Mouse (Mus musculus) midbrain, embryonic 14.5 days (tissue): ENCODE measurements around the gene Akip1. TPM values are rescaled to one million over a fixed set of nuclear protein-coding genes. Genes with fewer than 3 reads are reported as not detected.

Source experiments
- ATAC-seq: fragments of 200-750 bp; cut with Nextera tagmentation; 2 replicates; pipeline ENCODE4 v1.8.0; 2017; ENCODE audit warnings: moderate number of reproducible peaks, moderate library complexity; ENCODE audit not compliant: low FRiP score, low TSS enrichment
- DNase-seq: peaks from one replicate; pipeline ENCODE4 v3.0.0-alpha.2; 2015
- H3K27ac ChIP-seq: fragments of 300-500 bp; sonication (generic); replicated peaks from 2 replicates; pipeline ENCODE4 v1.5.1; 2014; ENCODE audit warnings: mild to moderate bottlenecking, low read depth, low read length, moderate library complexity
- H3K27me3 ChIP-seq: fragments of 300-500 bp; sonication (generic); 2 replicates; pipeline ENCODE4 v1.6.1; 2014; ENCODE audit warnings: low read length, control low read depth, mixed read lengths; ENCODE audit not compliant: control insufficient read depth, insufficient read depth
- H3K36me3 ChIP-seq: fragments of 300-500 bp; sonication (generic); 2 replicates; pipeline ENCODE4 v1.6.1; 2014; ENCODE audit warnings: low read length, control low read depth; ENCODE audit not compliant: control insufficient read depth, insufficient read depth
- H3K4me1 ChIP-seq: fragments of 300-500 bp; sonication (generic); 2 replicates; pipeline ENCODE4 v1.6.1; 2014; ENCODE audit warnings: mild to moderate bottlenecking, antibody characterized with exemption, low read length, control low read depth; ENCODE audit not compliant: control insufficient read depth, insufficient read depth
- H3K4me2 ChIP-seq: fragments of 300-500 bp; sonication (generic); 2 replicates; pipeline ENCODE4 v1.6.1; 2014; ENCODE audit warnings: mild to moderate bottlenecking, low read length, moderate library complexity
- H3K4me3 ChIP-seq: fragments of 300-500 bp; sonication (generic); replicated peaks from 2 replicates; pipeline ENCODE4 v1.5.1; 2014; ENCODE audit warnings: low read depth, low read length
- H3K9ac ChIP-seq: fragments of 300-500 bp; sonication (generic); replicated peaks from 2 replicates; pipeline ENCODE4 v1.6.1; 2014; ENCODE audit warnings: mild to moderate bottlenecking, low read length, moderate library complexity
- H3K9me3 ChIP-seq: fragments of 300-500 bp; sonication (generic); 2 replicates; pipeline ENCODE4 v1.6.1; 2016; ENCODE audit warnings: low read length, control low read depth, mixed read lengths; ENCODE audit not compliant: control insufficient read depth
- WGBS: fragments of 180-500 bp; shearing (Covaris S2); extraction: QIAGEN DNeasy Blood & Tissue Kit; methylation state at CpG from one replicate; pipeline ENCODE4 v1.1.7; 2014; 5-methylcytosine and 5-hydroxymethylcytosine counted together
- polyA plus RNA-seq: library from polyadenylated mRNA; unstranded; fragments of >200 nt; fragmentation: Nextera tagmentation; extraction: Ambion mirVana; gene quantifications from 2 replicates; pipeline ENCODE4 v1.2.1, GENCODE M21; 2014

The Akip1 gene
- 10.0 and 10.3 TPM in 2 replicates for polyA plus RNA-seq

DNA sequence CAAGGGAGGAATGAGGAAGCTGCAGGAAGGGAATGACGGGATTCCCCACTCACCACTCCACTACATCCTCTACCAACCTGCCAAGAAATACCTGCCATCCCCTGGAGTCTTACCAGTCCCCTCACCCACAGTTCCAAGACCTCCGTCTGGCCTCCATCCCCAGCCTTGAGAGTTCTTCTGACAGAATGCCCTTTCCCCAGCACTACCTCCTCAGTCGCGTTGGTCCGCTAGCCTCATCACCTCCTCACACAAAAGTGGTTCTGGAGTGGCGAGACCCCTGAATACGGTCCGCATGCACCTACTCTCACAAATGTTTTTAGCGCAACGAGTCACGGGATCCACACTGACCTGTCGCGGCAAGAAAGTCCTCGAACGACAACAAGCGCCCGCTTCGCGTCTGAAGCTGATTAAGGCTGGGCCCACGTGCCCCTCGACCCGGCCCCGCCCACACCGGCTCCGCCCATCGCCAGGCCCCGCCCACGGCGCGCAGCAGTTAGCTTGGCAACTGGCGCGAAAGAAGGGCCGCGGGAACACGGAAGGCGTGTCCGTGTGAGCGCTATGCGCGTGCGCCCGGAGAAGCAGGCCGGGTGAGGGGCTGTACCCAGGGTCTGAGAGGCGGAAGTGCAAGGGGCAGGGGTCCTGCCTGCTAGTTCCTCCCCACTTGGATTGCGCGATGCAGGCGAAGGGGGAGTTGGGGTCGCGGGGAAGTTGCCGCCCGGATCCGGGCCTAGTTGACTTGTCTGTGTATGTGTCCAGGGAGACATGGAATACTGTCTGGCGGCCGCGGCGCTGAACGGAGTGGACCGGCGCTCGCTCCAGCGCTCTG, at the start of gene Akip1, which contains the start of gene St5:
Gene Akip1 (plus strand): TSS at position 501 of the 826 bp plus-strand sequence.
Gene St5 (minus strand): TSS at position 416 of the 826 bp plus-strand sequence.
- Histone ChIP-seq H3K4me3 (peak within 1 kb of the TSS; percentile 63), H3K9ac (peak within 1 kb of the TSS; percentile 59), H3K4me1 (no peaks in the 10 kb centered on the region), H3K9me3 (no peaks in the 10 kb centered on the region), H3K4me2 (peak within 1 kb of the TSS; percentile 72), H3K27ac (peak within 1 kb of the TSS; percentile 21; the same call in 1 of the 2 replicates), H3K36me3 (0 out of 2 replicates have a peak, but pooled peaks cover 2% of the 10 kb centered on the region), H3K27me3 (no peaks in the 10 kb centered on the region)
- WGBS: under 1% methylated on average over 61 of the region's 61 CpGs
- peak; percentile 95 for DNase-seq
- ATAC-seq: peak; percentile 98

- no peak overlapping the region for H3K9ac ChIP-seq
- no peak overlapping the region for H3K4me3 ChIP-seq
- H3K27me3 ChIP-seq: no peaks in the 10 kb centered on the region
- H3K4me2 ChIP-seq: no peak overlapping the region
- ATAC-seq: no peak
- no peaks in the 10 kb centered on the region for H3K9me3 ChIP-seq
- no peak for DNase-seq
- H3K36me3 ChIP-seq: no peaks in the 10 kb centered on the region
- WGBS: 82% methylated on average over 5 of the region's 5 CpGs
- no peak overlapping the region for H3K27ac ChIP-seq
- no peaks in the 10 kb centered on the region for H3K4me1 ChIP-seq
These were observed 48.6 kb upstream of the Akip1 start for GRCm38 (mm10) chr7:109654871-109655270.

DNA sequence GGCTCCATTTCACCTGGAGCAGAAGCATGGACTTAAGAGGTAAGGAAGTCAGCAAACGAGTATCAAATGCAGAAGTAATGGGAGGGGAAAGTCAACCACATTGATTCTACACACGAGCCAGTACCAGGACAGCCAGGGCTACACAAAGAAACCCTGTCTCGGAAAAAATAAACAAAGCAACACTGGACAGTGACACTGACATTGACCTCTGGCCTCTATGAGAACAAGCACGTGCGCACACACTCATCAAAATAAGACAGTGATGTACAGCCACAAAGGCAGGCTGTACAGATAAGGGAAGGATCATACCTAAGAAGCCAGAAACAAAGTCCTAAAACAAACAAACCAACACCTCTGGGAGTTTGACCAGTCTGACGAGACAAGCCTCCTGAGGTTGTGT, 45.6 kb upstream of the Akip1 start:
- no peak for ATAC-seq
- DNase-seq: no peak
- Histone ChIP-seq H3K9ac (no peak overlapping the region), H3K27ac (no peak overlapping the region), H3K27me3 (no peaks in the 10 kb centered on the region), H3K4me3 (no peak overlapping the region), H3K4me2 (no peak overlapping the region), H3K9me3 (no peaks in the 10 kb centered on the region), H3K36me3 (no peaks in the 10 kb centered on the region), H3K4me1 (no peaks in the 10 kb centered on the region)
- WGBS: 71% methylated on average over 6 of the region's 6 CpGs

DNA sequence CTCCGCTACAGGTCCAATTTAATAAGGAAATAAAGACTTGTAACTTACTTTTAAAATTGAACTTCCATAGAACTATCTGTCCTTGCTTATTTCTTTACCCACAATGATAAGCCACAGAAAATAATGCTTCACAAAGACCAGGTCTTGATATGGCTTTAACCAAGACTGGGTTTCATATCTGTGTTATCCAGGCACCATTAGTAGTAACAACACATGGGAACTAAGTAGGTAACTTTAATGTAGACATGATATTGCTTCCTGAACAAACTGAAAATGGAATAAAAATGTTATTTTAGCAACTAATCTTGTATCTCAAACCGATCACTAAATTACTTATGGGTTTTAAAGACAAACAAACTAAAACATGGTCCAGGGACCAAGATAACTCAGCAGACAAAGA, 44.2 kb upstream of the Akip1 start:
- H3K4me3 ChIP-seq: no peak overlapping the region
- no peak for DNase-seq
- no peaks in the 10 kb centered on the region for H3K27me3 ChIP-seq
- no peak overlapping the region for H3K27ac ChIP-seq
- H3K36me3 ChIP-seq: no peaks in the 10 kb centered on the region
- 95% methylated on average over 2 of the region's 2 CpGs for WGBS
- ATAC-seq: no peak
- no peaks in the 10 kb centered on the region for H3K4me1 ChIP-seq
- no peak overlapping the region for H3K9ac ChIP-seq
- H3K4me2 ChIP-seq: no peak overlapping the region
- H3K9me3 ChIP-seq: no peaks in the 10 kb centered on the region

GRCm38 (mm10) chr7:109662626-109663025, 40.9 kb upstream of the Akip1 start:
- no peaks in the 10 kb centered on the region for H3K27me3 ChIP-seq
- 83% methylated on average over 4 of the region's 4 CpGs for WGBS
- no peaks in the 10 kb centered on the region for H3K9me3 ChIP-seq
- no peak overlapping the region for H3K4me2 ChIP-seq
- no peaks in the 10 kb centered on the region for H3K4me1 ChIP-seq
- ATAC-seq (no peak), DNase-seq (no peak)
- H3K27ac ChIP-seq: no peak overlapping the region
- H3K4me3 ChIP-seq: no peak overlapping the region
- H3K9ac ChIP-seq: no peak overlapping the region
- no peaks in the 10 kb centered on the region for H3K36me3 ChIP-seq

GRCm38 (mm10) chr7:109666664-109667063, 36.8 kb upstream of the Akip1 start:
- no peak overlapping the region for H3K4me3 ChIP-seq
- H3K36me3 ChIP-seq: no peaks in the 10 kb centered on the region
- H3K9ac ChIP-seq: no peak overlapping the region
- 74% methylated on average over 5 of the region's 5 CpGs for WGBS
- no peak for ATAC-seq
- H3K9me3 ChIP-seq: no peaks in the 10 kb centered on the region
- DNase-seq: no peak
- H3K4me1 ChIP-seq: 0 out of 2 replicates have a peak, but pooled peaks cover 2% of the 10 kb centered on the region
- H3K27ac ChIP-seq: no peak overlapping the region
- H3K4me2 ChIP-seq: no peak overlapping the region
- no peaks in the 10 kb centered on the region for H3K27me3 ChIP-seq

DNA sequence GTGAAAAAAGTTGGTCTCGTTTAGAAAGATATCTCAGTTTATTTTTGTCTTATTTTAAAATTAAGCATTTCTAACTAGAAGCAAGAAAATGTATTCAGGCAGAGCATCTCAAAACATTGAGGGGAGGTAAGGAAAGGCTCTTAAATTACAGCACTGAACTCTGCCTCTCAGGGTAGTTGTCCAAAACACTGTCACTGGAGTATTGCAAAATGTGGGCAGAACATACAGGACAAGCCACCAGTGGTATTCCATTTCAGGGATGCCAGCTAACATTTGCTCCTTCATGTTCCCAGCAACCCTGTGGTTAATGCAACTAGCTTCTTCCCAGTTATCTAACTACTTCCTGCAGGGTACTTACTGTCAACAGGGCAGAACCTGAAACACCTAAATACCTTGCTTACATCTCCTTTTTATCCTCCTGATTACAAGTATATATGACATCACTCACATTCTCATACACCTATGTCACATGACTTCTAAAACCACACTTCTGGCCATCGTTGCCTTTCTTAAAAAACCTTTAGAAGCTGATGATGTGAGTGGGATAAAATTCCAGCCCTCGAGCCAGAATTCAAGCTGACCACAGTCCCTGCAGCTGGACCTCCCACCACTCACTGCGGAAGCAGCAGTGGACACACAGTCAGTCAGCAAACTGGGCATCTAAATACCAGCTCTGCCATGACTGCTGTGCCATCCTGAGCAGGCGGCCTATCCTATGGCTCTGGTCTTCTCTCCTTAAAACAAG, 33.9 kb upstream of the Akip1 start:
- no peak overlapping the region for H3K4me2 ChIP-seq

GRCm38 (mm10) chr7:109671581-109672471, 31.7 kb upstream of the Akip1 start:
- H3K4me2 ChIP-seq: peak overlapping the region; percentile 94
- H3K9me3 ChIP-seq: no peaks in the 10 kb centered on the region
- no peaks in the 10 kb centered on the region for H3K27me3 ChIP-seq
- H3K27ac ChIP-seq: peak overlapping the region; percentile 75
- peak; percentile 83 for DNase-seq
- peak overlapping the region; percentile 68 for H3K9ac ChIP-seq
- peak overlapping the region; percentile 57 for H3K4me3 ChIP-seq
- ATAC-seq: peak; percentile 87
- no peaks in the 10 kb centered on the region for H3K36me3 ChIP-seq
- H3K4me1 ChIP-seq: 0 out of 2 replicates have a peak, but pooled peaks cover 2% of the 10 kb centered on the region
- under 1% methylated on average over 40 of the region's 44 CpGs for WGBS

More for the DNA sequence above, 33.9 kb upstream of the Akip1 start:
- Histone ChIP-seq H3K4me1 (0 out of 2 replicates have a peak, but pooled peaks cover 2% of the 10 kb centered on the region), H3K27me3 (no peaks in the 10 kb centered on the region), H3K4me3 (no peak overlapping the region), H3K9ac (no peak overlapping the region), H3K9me3 (no peaks in the 10 kb centered on the region), H3K27ac (no peak overlapping the region), H3K36me3 (no peaks in the 10 kb centered on the region)
- ATAC-seq: no peak
- DNase-seq: no peak
- 91% methylated on average over 5 of the region's 5 CpGs for WGBS
